Mouse (Mus musculus) left cerebral cortex, adult 18-20 months (tissue): ENCODE data around the gene Rin3. TPM values are rescaled to one million over a fixed set of nuclear protein-coding genes. Genes with fewer than 3 reads are reported as not detected.
A peak's percentile ranks its signal among the peaks of the same experiment; 100 is the strongest.

Experiments
- DNase-seq, 2 experiments: peaks; one replicate each; pipeline ENCODE4 v3.0.0; 2021 to 2022; ENCODE audit warnings: low spot score in 2 of 2, mixed read lengths in 1 of 2
- total RNA-seq, 2 experiments: library from RNA; stranded (reverse); gene quantifications; 2 replicates each; pipeline ENCODE4 v1.2.3; 2021

Rin3 gene
- total RNA-seq, 2 experiments from 2014 or later, result 3.5 to 4.2 TPM

- DNase-seq, result no peak
Measured at GRCm38 (mm10) chr12:102420168-102420890, 137.5 kb downstream of the Rin3 start.

GRCm38 (mm10) chr12:102422065-102422464 lies 139.2 kb downstream of the Rin3 start:
- peak; percentile 45 to 51 for DNase-seq

GRCm38 (mm10) chr12:102422623-102423320 lies 139.9 kb downstream of the Rin3 start:
- no peak for DNase-seq

GRCm38 (mm10) chr12:102423625-102424024 lies 140.8 kb downstream of the Rin3 start:
- DNase-seq, result no peak

DNA sequence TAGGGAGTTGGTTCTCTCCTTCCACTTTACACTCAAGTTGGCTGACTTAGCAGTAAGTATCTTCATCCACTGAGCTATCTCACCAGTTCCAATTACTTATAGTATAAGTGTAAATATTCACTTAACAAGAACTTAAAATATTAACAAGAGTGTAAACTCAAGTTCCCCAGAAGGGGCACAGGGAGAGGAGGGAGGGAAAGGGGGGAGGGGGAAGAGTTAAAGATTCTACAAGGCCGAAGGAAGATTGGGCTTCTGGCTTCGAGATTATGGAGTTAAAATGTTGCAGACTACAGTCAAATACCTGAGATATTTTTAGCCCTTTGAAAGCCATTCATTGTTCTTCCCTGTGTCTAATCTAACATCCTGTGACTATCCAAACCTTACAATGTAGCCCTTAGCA lies 141.6 kb downstream of the Rin3 start:
- no peak for DNase-seq

GRCm38 (mm10) chr12:102425048-102425578 lies 142.3 kb downstream of the Rin3 start:
- DNase-seq, result no peak

- no peak for DNase-seq
Measured at GRCm38 (mm10) chr12:102426285-102426684, 143.4 kb downstream of the Rin3 start.

DNA sequence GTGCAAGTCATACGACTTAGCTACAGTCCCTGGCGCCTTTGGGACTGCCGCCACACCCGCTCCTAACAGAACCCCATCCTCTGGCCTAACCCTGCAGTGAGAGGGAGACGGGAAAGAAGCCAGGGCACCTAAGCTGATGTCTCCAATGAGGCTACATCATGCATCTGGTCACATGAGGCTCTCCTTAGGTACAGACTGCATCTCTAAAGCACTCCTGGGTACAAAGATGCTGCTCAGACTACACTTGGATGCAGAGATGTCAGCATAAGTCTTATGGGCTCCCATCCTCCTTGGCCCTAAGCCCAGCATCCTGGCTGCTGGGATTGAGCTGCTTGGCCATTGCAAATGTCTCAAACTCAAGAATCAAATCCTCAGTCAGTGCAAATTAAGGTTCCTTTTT lies 146.8 kb downstream of the Rin3 start:
- DNase-seq, result no peak

GRCm38 (mm10) chr12:102430228-102430627 lies 147.4 kb downstream of the Rin3 start:
- no peak for DNase-seq

GRCm38 (mm10) chr12:102432238-102432637 lies 149.4 kb downstream of the Rin3 start:
- no peak for DNase-seq

DNA sequence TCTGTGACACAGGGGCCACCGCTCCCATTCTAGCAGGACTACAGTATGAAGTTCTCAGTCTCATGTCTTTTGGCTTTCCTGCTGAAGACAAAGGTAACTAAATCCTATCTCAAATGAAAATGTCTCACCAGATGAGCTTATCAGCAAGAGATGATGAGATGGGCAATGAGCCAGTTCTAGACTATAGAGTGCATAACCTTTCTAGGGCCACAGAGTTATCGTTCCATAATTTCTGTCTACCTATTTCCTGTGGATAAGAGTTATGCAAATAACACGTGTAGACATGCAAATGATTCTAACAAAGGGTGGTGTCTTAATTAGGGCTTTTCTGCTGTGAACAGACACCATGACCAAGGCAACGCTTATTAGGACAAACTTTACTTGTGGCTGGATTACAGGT lies 151.3 kb downstream of the Rin3 start:
- no peak for DNase-seq

DNA sequence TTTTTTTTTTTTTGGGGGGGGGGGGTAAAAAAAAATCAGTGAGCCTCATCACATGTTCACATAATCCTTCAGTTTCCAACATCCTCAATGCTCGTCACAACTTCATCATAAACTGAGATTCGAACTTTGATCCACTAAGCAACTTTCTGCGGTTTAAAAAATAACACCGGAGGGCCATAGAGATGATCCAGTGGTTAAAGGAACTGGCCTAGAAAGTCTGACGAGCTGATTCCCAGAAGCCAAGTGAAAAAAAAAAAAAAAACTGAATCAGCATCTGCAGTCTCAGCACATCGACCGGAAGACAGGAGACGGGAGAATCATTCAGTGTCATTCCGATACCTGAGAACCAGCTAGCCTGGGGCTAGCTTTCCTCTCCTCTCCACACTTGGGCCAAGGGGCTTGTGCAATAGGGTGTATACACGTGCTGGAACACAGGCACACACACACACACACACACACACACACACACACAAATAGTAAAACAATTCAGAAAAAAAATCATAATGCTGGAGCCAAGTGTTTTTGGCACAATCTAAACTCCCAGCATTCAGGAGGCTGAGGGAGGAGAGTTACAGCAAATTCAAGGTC lies 154.2 kb downstream of the Rin3 start:
- no peak for DNase-seq

GRCm38 (mm10) chr12:102437952-102438351 lies 155.1 kb downstream of the Rin3 start:
- no peak for DNase-seq

GRCm38 (mm10) chr12:102438983-102439631 lies 156.3 kb downstream of the Rin3 start:
- no peak for DNase-seq

- peak; percentile 99 to 100 for DNase-seq
Measured at GRCm38 (mm10) chr12:102439632-102440023, 156.8 kb downstream of the Rin3 start, which contains the start of gene Lgmn. TSS of gene Lgmn (minus strand) at chr12:102439813.

Other genes with a start within 250 kb of the Rin3 start
- 10 to 100 TPM; 45.0 to 49.2 TPM for gene Slc24a4, start 154.3 kb upstream of the Rin3 start, total RNA-seq
- gene Lgmn, start 156.8 kb downstream of the Rin3 start, total RNA-seq, result 100 to 1,000 TPM in 1 of 2 experiments, 10 to 100 TPM in 1; 99.1 to 102 TPM
- 10 to 100 TPM; 25.7 to 25.9 TPM for gene Golga5, start 186.1 kb downstream of the Rin3 start, total RNA-seq